Mouse (Mus musculus) T-helper 1 cell (primary cell): ENCODE measurements around the gene Msantd3.

Experiments
- in situ Hi-C: fragments of 300-600 bp; cut with MboI, MseI; formaldehyde crosslinking; loops from one replicate; pipeline ENCODE4 v1.15.1; 2025; ENCODE audit warnings: high pct_unique_total_duplicates

The Msantd3 gene

GRCm38 (mm10) chr4:48539841-48540575 is at the start of gene Msantd3:
TSS of gene Msantd3 (plus strand) at chr4:48539935.
- in situ Hi-C loops = no loop called here

GRCm38 (mm10) chr4:48491290-48491743 is 48.4 kb upstream of the Msantd3 start:
- in situ Hi-C loops = no loop called here

DNA sequence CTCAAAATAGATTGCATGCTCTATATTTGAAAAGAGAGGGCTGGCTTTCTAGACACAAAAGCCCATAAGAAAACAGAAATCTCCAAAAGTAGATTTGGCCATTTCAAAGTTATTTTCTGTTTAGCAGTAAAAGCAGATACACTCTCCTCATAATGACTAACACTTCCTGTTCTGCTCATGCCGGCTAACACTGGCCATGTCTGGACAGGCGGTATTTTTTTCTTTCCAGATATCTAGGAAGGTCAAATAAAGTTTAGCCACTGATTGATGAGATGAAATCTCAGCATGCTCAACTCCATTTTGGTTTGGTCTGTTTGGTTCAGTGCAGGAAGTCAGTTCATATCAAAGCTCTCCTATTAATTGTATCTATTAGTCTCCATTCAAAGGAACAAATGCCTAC is 47.2 kb upstream of the Msantd3 start:
- in situ Hi-C loops = no loop called here

GRCm38 (mm10) chr4:48510861-48511260 is 28.9 kb upstream of the Msantd3 start:
- in situ Hi-C loops = no loop called here

GRCm38 (mm10) chr4:48529559-48529958 is 10.2 kb upstream of the Msantd3 start:
- in situ Hi-C loops = no loop called here

DNA sequence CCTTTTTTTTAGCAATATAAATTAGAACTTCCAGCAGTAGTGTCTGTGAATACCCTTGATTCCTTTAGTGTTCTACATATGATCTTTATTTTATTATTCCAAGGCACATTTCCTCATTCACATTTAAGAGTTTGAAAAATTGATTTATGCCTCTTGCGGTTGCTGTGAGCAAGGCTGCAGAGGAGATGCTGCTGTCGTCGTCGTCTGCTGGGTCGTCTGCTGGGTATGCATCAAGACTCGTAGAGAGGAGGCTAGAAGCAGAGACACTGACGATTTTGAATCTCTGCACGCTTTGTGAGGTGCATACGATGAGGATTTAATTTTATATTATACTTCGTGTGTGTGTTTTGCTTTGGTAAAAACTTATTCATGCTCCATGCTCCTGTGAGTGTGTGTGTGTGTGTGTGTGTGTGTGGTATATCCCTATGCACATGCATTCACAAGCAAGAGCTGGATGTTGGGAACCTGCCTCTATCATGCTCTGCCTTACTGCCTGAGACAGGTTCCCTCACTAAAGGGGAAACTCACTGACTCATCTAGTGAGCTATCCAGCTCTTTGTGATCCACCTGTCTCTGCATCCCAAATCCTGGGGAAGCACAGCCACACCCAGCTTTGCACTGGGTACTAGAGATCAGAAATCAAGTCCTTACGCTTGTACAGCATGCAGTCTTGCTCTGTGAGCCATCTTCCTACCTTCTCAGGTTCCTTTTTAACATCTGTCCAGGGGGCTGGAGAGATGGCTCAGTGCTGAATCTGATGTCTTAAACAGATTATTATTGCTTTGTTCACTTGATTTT is 7.7 kb upstream of the Msantd3 start:
- in situ Hi-C loops = no loop called here

GRCm38 (mm10) chr4:48536275-48536674 is 3.5 kb upstream of the Msantd3 start:
- in situ Hi-C loops = no loop called here

- in situ Hi-C loops = no loop called here
Observed at GRCm38 (mm10) chr4:48537024-48537423, 2.7 kb upstream of the Msantd3 start.

DNA sequence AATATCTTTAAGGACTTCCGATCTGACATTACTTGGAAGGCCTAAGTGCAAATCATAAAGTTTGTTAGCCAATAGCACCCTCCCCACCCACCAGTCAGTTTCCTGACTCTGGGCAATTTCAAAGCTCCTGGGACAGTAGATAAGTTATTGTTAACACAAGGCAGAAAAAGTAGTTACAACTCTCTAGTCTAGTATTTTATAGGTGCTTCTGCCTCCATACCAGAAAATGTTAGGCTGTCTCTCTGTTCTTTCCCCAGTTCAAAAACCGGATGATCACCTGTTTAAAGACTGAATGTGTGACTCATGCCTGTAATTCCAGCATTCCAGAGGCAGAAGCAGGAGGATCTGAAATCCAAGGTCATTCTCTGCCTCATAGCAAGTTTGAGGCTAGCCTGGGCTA is 1.2 kb upstream of the Msantd3 start:
- in situ Hi-C loops = no loop called here

DNA sequence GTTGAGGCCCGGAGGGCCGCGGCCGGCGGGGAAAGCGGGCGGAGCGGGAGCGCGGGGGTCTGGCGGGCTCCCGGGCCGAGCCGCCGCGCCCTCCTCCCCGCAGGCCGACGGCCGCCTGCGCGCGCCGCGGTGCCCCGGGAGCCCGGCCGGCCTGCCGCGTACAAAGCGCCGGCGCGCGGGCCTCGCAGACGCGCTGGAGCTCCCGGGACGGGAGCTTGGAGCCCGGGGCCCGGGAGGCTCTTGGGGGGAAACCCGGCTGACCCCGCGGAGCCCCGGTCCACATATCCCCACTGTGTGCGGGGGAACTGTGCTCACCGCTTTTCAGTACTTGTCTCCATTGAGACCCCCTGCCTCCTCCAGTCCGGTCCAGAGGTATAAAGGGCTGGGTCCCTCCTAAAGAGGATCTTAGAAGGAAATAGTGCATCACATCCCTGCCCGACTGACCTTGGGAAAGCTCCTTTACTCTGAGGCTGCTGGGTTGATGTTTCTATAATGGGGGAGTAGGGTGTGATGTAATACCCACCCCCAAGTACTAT is 909 bp downstream of the Msantd3 start:
- in situ Hi-C loops = no loop called here

DNA sequence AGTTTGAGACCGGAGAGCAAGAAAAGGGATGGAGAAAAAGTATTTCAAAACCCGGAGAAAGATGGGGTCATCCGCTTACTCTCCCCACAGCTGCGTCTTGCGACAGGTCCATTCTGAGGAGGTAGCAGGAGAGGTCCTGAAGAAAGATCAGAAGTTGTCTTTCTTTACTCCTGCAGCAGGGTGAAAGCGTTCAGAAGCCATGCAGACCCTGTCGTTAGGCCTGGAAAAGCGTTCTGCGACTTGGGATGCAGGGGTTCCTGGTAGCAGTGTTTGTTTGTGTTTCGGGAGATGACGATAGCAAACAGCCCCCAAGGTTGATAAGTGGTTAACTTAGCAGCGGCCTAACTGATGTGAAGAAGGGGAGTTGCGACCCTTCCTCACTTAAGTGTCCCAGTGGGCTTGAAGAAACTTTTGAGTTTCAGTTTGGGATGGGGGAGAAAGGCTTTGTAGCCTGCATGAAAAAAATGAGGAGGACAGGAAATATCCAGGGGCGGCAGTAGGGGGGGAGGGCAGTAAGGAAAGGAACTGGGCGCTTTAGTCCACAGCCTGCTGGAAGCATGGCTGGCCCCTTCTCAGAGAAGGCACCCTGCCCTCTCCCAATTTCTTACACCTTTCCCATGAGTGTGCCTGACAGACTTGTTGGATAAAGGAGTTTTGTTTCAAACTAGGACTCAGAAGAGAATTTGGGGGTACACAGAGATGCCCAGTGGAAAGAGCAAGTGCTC is 2.0 kb downstream of the Msantd3 start:
- in situ Hi-C loops = no loop called here

DNA sequence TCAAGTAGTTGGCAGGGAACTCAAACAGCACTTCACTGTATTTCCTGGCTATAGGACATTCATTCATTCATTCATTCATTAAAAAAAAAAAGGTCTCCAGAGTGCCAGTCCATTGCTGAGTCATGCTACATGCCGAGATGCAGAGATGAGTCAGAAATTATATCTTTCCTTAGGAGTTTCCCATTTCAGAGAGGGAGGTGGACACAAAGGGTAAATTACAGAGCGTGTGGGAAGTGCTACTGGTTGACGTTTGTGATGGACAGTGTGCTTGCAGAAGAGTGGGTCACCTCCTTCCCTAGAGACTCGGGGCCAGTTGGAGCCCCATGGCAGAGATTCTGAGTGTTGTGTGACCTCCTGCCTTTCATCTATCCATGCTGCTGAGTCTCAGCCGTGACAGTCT is 2.6 kb downstream of the Msantd3 start:
- in situ Hi-C loops = no loop called here

DNA sequence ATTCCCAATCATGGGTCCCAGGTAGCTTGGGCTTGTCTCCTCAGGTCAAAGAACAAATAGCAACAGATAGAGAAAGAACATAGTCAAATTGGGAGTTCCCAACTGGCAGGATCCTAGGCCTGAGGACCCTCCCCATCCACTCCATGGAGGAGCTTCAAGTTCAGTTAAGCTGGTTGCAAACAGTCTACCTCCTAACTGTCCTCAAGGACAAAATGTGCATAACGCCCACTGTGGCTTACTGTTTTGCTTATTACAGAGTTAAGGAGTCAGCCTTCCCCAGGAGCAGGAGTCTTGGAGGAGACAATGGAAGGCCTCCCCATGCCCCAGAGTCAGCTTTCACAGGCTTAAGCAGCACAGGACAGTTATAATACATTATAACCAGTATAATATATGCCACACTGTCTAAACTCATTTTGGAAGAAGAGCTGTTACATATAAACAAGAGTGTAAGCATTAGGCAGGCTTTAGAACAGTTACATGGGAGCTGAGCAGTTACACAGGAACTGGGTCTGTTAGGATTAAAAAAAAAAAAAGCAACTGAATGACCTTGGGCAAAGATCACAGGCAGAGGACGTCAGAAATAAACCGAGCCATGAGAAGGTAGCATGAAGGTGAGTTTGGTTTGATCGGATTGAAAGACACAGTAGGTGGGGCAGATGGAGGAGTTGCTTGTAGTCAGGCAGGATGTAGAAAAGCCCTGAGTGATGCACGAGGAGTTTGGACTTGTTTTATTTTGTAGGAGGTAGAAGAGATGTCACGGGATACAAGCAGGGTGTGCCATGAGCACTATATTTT is 3.5 kb downstream of the Msantd3 start:
- in situ Hi-C loops = no loop called here

- in situ Hi-C loops = no loop called here
Observed at GRCm38 (mm10) chr4:48544141-48544540, 4.4 kb downstream of the Msantd3 start.

GRCm38 (mm10) chr4:48545966-48546365 is 6.2 kb downstream of the Msantd3 start:
- in situ Hi-C loops = no loop called here

DNA sequence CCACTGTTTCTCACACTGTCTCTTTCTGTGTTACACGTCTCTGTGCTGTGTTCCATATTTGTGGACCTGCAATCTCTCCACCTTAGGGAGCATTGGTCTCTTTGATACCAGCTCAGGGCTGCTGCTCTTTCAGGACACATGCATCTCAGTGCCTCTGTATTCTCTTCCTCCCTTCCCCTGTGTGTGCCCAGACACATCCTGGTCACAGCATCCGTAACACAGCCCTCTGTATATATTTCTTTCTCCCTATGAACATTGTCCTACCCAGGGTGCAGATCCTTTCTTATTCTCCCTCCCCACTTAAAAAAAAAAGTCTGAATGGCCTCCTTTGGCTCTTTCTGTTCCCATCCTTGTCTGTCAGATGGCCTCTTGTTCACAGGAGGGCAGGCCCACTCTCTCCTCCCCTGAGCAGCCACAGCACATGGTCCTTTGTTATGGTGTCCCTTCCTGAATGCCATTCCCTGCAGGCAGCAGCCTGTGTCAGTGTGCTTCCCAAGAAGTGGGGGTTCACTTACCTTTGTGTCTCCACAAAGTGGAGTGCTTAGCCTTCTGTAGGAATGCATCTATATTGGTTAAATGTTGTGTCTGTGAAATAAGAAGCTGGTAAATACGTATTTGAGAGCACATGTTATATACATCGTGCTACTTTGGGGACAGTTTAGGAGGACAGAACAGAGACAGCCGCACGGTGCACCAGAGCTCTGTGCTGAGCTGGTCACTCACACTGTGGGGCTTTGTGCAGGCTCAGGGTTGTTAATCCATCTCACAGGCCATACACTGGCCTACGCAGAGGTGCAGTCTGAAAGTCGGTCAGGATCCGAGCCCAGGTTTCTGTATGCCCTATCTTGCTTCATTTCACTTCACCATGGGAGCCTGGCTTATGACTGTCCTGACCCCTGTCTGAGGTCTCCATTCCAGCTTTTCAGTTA is 7.1 kb downstream of the Msantd3 start:
- in situ Hi-C loops = no loop called here

DNA sequence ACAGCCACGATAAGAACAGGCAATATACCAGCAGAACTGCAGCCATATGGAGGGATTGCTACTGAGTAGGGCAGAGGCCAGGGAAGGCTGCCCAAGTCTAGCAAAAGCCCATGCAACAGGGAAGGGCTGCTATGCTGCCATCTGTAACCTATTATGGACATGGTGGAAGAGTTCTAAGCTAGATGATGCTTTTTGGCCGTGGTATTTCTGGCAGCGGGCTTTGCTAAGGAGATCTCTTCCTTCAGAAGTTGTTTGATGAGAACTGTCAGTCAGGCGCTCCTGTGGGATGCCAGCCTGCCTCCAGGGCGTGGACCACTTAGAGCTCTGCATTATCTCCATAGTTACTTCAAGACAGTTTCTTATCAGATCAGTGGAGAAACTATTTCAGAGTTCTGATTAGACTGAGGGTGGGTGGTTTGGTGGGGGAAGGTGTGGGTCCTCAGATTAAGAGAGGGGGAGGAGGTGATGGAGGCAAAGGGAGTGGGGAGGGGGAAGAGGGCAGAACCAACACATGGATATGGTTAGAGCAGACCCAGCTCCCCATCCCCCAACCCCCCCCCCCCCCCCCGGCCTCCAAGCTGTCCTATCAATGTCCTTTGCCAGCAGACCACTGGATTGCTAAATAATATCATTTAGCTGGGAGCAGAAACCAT is 8.8 kb downstream of the Msantd3 start:
- in situ Hi-C loops = no loop called here

DNA sequence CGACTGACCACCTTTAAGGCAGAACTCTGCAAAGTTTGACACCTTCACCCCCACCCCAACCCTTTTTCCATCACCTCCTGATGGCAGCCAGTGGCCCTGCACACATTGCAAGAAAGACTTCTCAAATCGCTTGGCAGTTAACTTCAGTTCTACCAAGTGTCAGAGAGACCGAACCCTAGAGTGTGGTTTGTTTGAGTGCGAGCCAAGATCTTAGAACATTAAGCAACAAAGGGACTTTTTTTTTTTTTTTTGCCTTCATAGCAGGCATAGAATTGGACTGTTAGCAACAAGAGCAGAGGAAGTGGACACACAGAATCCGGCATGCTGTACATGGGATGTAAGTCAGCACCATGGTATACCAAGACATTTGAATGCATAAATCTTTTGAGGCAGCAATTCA is 9.9 kb downstream of the Msantd3 start:
- in situ Hi-C loops = no loop called here

- in situ Hi-C loops = no loop called here
Observed at GRCm38 (mm10) chr4:48552486-48553064, 12.8 kb downstream of the Msantd3 start.
